Mouse (Mus musculus) v-Abl transformed pro-B cells (cell line): ENCODE measurements around the gene Galnt17.

Experiments
- in situ Hi-C, 2 experiments: fragments of 400-800 bp; cut with MboI; formaldehyde crosslinking; loops; one replicate each; pipeline ENCODE4 v1.15.1; 2025; ENCODE audit not compliant: unreplicated experiment in 2 of 2

The Galnt17 gene

DNA sequence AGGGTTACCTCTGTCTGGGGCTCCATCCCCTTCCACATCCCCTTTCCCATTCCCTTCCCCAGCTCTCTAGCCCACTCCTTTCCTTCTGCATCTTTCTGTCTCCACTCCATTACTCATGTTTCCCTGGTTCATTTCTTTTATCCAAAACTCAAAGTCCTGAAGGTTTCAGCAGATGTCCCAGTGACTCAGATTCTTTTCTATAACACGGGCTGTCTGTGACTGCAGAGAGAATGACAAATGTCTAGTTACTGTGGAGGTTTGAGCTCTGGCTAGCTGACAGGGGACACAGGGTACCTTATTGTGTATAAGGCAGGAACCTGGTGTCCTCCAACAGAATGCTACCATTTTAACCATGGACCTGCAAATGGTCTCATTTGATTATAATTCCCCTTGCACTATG lies 358.6 kb downstream of the Galnt17 start:
- in situ Hi-C loops: no loop called here

DNA sequence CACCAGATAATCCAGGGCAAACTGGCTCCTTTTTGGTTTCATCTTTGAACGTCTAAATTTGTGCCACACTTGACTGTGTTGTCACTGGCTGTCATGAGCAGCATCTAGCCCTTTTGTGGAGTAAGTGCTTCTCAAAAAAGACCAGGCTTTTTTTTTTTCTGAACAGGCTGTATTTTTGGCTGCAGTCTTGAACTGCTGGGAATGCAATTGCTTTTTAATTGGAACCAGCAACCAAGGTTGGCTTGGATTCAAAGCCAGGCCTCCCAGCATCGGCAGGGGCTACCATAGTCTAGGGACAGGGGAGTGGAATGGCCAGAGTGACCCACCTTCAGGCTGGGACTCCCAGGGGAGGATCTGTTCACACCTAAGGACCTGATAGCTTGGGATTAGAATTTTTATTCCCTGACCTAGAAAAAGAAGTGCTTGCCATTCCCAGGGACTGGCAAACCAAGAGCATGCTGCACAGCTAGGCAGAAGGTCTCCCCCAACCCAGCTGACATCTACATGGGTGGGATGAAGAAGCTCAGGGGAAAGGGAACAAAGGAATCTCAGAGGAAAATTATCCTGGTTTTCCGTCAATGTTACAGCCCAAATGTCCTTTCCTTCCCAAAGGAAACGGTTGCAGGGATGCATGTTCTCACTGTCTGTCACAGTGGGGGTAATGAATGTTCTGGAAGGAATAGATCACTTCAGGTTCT lies 369.2 kb downstream of the Galnt17 start:
- in situ Hi-C loops: no loop called here

DNA sequence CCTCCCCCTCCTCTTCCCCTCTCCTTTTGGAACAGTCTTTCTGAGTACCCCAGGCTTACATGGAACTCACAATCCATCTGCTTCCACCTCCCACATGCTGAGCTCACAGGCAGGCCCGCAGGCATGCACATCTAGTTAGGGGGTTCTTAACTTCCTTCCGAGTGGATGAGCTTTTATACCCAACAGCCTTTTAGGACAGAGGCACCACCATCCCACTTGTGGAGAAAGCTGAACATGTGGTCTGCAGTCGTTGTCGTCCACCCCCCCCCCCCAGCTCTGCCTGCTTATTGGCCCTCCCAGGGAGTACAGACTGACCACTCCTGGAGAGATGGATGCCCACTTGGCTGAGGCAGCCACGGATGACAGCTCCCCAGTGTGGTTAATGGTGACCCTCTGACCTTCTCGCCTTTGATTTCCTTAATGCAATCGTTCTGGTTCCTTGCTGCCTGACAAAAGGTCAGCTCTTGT lies 370.0 kb downstream of the Galnt17 start:
- in situ Hi-C loops: no loop called here

DNA sequence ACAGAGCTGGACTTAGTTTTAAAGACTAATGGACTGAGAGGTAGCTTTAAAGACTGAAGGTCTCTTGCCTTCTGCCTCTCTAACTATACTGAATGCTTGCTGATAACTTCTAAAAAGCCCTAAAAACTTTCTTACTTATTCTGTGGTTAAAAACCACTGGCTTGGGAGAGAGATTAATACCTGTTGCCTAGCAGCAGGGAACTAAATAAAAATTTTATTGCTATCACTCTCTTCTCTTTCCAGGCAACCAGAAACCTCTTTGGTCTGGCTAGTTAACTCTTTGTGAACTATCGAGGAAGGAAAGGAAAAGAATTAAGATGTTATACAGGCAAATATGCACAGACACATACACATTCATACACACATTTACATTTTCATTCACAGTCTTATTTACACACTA lies 377.3 kb downstream of the Galnt17 start:
- in situ Hi-C loops: no loop called here

DNA sequence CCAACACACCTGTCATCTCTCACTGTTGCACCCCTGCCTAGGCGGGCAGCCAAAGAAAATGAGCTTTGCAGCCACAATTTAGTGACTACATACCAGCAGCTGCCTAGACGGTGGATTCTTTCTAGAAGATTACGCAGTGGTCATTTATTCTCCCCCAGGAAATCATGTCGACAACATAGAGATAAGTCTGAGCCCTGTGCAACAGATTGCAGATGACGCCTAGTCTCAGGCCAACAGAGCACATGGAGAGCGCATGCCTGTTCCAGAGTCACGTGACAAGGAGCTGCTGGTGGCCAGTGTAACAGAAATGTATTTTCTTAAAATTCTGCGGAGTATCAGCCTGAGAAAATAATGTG lies 380.5 kb downstream of the Galnt17 start:
- in situ Hi-C loops: no loop called here

DNA sequence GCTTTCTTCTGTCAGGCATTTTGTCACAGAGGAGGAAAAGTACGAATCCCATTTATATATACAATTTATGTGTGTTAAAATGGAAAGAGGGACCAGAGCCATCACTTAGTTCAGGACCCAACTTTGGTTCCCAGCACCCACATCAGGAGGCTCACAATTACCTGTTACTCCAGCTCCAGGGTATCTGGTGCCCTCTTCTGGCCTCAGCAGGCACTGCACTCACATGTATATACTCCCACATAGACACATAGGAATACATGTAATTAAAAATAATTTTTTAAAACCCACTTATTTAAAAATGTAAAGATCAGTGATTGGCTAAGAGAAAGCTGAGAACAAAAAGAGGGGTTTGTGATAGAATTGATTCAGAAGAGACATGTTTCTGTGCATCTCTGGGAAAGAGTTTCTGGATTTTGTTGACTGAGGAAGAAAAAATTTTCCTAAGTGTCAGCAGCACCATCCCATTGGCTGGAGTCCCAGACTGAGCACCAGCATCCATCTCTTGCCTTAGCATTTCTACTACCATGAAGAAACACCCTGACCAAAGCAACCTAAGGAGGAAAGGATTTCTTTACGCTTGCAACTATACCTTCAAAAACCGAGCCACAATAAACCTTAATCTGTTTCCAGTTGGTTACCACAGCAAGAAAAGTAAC lies 381.0 kb downstream of the Galnt17 start:
- in situ Hi-C loops: no loop called here

DNA sequence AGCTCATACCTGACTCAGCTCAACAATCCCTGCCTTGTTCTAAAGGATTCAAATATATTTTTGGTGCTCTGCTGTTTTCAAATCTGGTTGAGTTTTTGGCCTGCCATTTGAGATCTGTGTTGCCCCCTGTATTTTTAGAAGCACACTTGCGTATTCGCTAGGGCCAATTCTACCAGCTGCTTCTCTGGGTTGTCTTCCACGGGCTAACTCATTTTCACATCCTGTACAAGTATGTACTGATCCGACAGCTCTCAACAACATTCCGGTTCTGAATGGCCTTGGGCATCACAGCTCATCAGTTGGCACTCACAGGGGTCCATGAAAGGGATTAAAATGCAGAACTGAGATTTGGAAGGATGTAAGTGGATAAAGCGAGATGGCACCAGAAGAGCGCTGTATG lies 382.6 kb downstream of the Galnt17 start:
- in situ Hi-C loops: no loop called here

DNA sequence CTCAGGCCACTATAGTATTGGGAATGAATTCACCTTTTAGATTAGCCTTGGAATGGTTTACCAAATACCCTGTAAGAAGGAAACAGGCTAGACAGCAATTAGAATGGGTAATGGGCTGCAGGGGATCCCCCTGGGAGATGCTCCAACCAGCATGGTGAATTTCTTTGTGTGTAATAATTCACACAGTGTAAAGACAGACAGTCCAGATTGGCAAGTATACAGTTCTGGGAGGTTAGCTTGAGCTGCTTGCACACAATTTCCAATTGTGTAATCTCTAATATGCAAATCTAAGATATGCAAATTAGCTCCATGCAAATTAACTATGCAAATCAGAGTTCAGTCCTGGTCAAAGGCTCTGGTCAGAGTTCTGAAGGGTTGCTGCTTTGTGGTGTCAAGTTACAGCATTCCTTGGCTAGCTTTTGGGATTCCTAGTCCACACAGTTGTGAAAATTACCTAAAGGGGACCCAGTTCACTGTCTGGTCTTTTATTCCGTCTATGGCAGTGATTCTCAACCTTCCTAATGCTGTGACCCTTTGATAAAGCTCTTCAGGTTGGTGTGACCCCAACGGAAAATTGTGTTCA lies 384.0 kb downstream of the Galnt17 start:
- in situ Hi-C loops: no loop called here

DNA sequence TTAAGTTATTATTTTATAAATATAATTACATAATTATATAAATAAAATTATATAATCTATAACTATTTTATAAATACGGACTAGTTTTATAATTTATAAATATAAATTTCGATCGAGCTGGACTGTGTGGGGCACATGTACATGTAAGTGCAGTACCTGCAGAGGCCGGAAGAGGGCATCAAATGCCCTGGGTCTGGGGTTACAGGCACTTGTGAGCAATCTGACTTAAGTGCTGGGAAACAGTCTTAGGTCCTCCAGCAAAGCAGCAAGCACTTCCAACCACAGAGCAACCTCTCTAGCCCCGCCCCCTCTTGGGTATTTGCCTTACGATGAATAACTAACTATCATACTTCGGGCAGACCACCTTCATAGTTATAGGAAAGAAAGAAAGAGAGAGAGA lies 388.3 kb downstream of the Galnt17 start:
- in situ Hi-C loops: no loop called here

DNA sequence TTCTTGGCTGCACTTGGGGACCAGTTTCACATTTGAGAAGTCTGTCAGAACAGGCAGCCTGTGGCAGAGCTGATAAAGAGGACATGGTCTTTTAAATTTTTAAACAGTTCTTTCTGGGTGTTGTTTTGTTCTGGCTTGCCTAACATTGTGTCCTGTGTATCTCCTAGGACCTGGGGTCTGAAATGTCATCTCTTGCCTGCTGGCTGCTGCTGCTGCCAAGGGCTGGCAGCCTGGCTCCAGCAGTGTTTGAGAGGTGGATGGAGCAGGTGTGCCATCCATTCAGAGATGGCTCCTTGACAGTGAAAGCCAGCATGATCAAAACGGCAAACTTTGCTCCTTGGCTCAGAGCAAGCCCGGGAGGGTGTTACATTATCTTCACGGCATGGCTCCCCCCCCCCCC lies 393.7 kb downstream of the Galnt17 start:
- in situ Hi-C loops: no loop called here

DNA sequence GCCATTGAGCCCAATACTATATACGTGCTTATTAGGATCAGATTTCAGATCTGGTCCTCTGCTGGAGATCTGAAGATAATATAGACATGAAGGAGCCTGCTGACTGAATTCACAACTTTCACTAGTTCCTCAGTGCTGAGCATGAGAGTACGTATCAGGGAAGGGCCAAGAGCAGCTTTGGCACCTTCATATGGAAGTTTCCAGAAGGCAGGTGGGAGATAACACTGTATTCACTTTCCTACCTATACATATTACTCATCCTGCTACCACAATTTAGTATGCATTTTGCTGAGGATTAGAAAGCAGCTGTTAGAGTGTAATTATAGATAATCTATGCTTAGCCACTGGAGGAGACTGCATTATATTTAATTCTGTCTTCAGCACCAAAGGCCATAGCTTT lies 396.7 kb downstream of the Galnt17 start:
- in situ Hi-C loops: no loop called here

DNA sequence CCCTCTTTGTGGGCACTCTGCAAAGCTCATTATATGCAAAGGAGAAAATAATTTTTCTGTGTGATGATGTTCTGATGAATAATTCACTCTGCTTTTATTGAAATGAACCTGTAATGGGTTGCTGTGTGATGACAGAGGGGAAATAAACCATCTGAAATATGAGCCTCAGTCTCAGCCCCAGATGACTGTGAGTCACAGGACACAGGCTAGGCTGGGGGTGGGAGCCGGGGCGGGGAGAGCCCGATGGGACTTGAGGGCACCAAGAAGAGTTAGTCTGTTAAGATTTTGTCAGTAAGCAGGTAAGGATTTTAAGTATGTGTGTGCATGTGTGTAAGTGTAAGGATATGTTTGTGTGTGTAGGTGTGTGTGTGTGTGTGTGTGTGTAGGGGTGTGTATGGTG lies 406.6 kb downstream of the Galnt17 start:
- in situ Hi-C loops: no loop called here

DNA sequence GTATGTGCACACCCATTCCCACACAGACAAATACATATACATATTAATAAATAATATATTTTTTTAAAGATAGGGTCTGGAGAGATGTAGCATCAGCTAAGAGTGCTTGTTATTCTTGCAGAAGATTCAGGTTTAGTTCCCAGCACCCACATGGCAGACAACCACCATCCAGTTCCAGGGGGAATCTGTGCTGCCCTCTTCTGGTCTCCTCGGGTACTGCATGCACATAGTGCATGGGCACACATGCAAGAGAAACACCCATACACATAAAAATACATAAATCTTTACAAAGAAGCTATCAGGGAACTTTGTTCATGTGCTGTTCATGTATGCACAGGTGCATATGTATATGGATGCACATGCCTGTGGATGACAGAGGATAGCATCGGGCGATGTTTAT lies 412.3 kb downstream of the Galnt17 start:
- in situ Hi-C loops: no loop called here

DNA sequence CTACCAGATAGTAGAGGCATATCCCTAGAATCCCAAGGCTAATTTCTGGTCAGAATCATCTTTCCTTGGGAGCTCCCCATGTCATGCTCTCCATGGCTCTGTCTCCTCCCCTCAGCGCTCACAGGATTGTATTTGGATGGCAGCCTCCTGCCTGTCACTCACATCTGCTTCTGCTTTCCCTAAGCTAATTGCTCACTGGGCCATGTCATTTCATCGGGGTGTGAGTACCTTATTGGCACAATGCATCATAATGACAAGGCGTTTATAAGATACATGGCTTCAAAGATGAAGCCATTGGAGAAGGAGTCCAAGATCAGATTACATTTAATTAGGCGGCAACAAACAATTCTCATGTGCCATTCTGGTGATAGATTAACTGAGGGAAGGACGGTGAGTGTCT lies 416.6 kb downstream of the Galnt17 start:
- in situ Hi-C loops: no loop called here

DNA sequence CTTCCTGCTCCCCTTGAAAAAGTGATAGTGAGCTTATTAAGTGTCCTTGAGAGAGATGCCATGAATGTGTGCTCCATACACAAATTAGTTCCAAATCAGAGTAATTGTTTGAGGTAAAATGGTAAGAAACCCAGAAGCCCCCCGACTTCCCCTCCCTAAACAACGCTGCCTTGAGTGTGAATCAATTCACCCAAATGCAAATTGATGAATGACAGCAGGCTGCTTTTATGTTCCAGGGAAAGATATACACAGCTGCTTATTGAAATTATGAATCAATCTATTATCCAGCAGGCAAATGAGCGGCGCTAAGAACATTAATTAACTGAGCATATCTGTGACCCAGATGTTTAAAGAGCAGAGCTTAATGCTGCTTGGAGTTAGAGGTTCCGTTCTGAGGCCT lies 428.0 kb downstream of the Galnt17 start:
- in situ Hi-C loops: no loop called here

DNA sequence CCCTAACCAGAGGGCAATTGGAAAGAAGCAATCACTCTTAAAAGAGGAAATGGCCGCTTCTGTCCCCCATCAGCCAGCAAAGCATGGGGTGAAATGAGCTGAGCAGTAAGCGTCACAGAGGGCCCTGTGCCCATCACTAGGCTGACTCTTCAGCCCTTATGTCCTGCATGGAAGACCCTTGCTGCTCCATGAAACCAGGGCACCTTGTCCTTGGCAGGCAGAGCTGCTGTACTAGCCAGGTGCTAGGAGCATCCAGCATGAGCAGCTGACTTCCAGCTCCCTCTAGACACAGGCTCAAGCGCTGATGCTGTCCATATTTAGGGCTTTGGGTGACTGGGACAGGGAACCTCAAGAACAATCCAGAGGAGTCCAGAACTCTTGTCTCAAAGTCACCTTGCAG lies 432.9 kb downstream of the Galnt17 start:
- in situ Hi-C loops: no loop called here

DNA sequence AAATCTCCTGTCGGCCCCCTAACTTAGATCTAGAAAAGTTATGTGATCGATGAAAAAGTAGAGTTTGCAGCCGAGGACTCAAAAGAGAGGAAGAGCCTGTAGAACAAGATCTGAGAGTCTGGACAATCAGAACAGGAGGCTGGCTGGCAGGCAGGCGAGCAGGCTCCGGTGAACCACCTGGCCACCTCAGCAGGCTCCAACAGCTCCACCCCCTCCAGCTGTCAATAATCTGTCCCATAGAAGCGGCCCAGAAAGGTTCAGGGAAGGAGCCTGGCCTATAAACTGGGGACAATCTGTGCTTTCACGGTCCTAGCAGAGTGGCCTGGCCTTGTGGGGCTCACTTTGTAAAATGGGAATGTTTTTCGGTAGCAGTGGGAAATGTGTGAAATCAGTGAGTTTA lies 437.2 kb downstream of the Galnt17 start:
- in situ Hi-C loops: loop anchor here (25.0 kb wide), 3 partner anchors 709 to 1384 kb away; partner anchors contain the start of gene Rabgef1 (in 1 of the 2)

DNA sequence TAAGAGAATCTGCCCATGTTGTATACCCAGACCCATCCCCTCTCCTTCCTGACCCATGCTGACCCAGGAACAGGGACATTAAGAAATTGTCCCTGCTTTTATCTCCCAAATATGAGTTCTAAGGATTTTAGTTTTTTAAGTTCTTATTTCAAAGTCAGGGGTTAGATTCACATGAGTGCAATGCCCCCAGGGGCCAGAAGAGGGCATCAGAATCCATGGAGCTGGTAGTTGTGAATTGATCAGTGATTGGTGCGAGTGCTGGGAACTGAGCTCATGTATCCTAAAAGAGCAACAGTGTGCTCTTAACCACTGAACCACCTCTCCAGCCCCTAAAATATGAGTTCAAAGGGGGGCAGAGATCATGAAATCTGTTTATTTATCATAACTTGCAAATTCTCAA lies 438.4 kb downstream of the Galnt17 start:
- in situ Hi-C loops: loop anchor here (25.0 kb wide), 3 partner anchors 708 to 1383 kb away; partner anchors contain the start of gene Rabgef1 (in 1 of the 2)

DNA sequence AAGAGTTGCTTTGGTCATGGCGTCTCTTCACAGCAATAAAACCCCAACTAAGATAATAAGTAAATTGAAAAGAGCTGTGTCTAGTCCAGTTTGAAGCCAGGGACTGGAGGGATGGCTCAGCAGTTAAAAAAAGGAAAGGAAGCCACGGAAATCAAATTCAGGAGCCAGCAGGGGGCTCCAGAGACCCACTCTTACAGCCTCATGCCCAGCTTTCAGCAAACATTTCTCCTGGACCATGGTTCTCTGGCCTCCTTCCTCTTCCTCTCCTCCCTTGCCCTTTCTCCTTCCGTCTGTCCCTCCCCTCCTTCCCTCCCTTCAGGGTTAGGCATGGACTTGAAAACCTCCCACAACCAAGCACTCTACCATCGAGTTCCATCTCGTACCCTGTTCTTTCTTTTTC lies 446.0 kb downstream of the Galnt17 start:
- in situ Hi-C loops: loop anchor here (25.0 kb wide), 3 partner anchors 700 to 1375 kb away; partner anchors contain the start of gene Rabgef1 (in 1 of the 2)

DNA sequence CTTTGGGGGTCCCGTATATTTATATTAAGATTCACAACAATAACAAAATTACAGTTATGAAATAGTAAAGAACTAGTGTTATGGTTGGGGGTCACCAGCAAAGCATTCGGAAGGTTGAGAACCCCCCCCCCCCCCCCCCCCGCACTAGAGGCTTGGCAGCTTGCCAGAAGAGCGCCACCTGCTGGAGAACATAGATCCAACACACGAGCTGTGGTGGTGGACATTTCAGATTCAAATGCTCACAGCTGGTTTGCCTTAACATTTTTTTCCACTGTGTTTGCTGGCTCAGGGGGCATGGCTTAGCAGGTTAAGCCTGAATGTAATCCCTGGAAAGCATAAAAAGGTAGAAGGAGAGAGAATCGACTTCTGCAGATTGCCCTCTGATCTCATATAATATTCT lies 448.6 kb downstream of the Galnt17 start:
- in situ Hi-C loops: loop anchor here (5.0 to 25.0 kb wide), 9 partner anchors 582 to 1795 kb away; partner anchors contain the start of gene Rabgef1 (in 1 of the 2)

DNA sequence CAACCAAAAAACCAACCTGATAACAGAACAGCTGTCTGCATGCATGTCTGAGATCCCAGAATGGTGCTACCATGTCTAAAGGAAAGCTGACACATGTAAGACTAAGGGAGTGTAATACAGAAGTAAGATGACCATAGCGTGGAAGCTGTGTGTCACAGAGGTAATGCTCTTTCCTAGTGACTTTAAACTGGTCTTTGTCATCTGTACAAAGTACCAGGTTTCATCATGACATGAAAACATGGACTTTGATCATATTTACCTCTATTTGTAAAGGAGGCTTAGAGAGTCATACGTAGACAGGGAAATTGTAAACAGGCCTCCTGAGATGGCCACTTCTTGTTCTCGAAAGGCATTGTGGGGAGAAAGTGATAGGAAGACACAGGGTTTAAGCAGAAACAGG lies 449.6 kb downstream of the Galnt17 start:
- in situ Hi-C loops: loop anchor here (5.0 to 25.0 kb wide), 9 partner anchors 581 to 1794 kb away; partner anchors contain the start of gene Rabgef1 (in 1 of the 2)

DNA sequence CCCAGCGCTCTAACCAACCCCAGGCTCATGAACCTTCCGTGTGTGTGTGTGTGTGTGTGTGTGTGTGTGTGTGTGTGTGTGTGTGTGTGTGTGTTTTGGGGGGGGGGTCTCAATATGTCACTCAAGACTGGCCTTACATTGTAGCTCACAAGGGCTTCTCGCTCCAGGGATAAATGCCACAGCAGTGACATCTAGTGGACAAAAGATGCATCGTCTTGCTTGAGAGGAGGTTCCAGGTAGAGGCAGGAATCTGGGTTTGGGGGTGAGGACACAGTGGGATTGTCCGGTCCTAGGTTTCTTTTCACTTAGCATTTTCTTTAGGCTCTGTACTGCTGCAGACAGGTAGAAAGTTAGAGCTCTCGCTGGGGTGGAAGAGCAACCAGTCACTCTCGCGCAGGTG lies 450.1 kb downstream of the Galnt17 start:
- in situ Hi-C loops: loop anchor here (5.0 to 25.0 kb wide), 9 partner anchors 581 to 1793 kb away; partner anchors contain the start of gene Rabgef1 (in 1 of the 2)
